Mouse (Mus musculus): ENCODE data around the gene Gpatch3.

GRCm38 (mm10) chr4:133595538-133595937 is 21.0 kb downstream of the Gpatch3 start:
- no peak for TF ChIP-seq CTCF (IDR thresholded peaks at IDR 0.05; ENCODE audit: extremely low read depth, insufficient read length, insufficient replicate concordance, low read depth, low read length)
- TF ChIP-seq POLR2A (IDR thresholded peaks at IDR 0.05; ENCODE audit: low read depth, low read length), result no peak
